Mouse (Mus musculus): Measurements from ENCODE around the gene Olfr794. TPM values are rescaled to one million over a fixed set of nuclear protein-coding genes. Genes with fewer than 3 reads are reported as not detected.

Gene Olfr794
- not detected for total RNA-seq (2021)

GRCm38 (mm10) chr10:129567355-129567754, at the start of gene Olfr794:
TSS of gene Olfr794 (plus strand) at chr10:129567655.
- no peak for DNase-seq
- intact Hi-C loops (cut with DNase I): no loop called here

- DNase-seq: no peak
- intact Hi-C loops (cut with DNase I): no loop called here
Measured at GRCm38 (mm10) chr10:129521492-129521891, 46.0 kb upstream of the Olfr794 start, which contains the start of gene Olfr791. TSS of gene Olfr791 (plus strand) at chr10:129521792.

- DNase-seq: no peak
- intact Hi-C loops (cut with DNase I): no loop called here
Measured at GRCm38 (mm10) chr10:129538862-129539261, 28.6 kb upstream of the Olfr794 start, which contains the start of gene Olfr792. TSS of gene Olfr792 (plus strand) at chr10:129539162.

- intact Hi-C loops (cut with DNase I): no loop called here
Measured at GRCm38 (mm10) chr10:129549354-129549753, 18.1 kb upstream of the Olfr794 start.

GRCm38 (mm10) chr10:129577066-129577465, 9.6 kb downstream of the Olfr794 start:
- intact Hi-C loops (cut with DNase I): no loop called here

More at GRCm38 (mm10) chr10:129549354-129549753, 18.1 kb upstream of the Olfr794 start:
- peak; percentile 6 for DNase-seq

GRCm38 (mm10) chr10:129612470-129612869, 45.0 kb downstream of the Olfr794 start, which contains the start of gene Olfr796:
TSS of gene Olfr796 (minus strand) at chr10:129612570.
- intact Hi-C loops (cut with DNase I): no loop called here
- no peak for DNase-seq

More at GRCm38 (mm10) chr10:129577066-129577465, 9.6 kb downstream of the Olfr794 start:
- DNase-seq: no peak

GRCm38 (mm10) chr10:129621724-129622123, 54.3 kb downstream of the Olfr794 start:
- DNase-seq: peak; percentile 1
- intact Hi-C loops (cut with DNase I): no loop called here

Small RNA genes lying within 50 kb of the gene (microRNA-seq; reads per million reads assigned to microRNA genes)
- not detected for gene Gm23252

Other genes with a start within 250 kb of the Olfr794 start
- not detected for gene Olfr780, start 249.5 kb upstream of the Olfr794 start, total RNA-seq (2021)
- gene Olfr781, start 238.8 kb upstream of the Olfr794 start, total RNA-seq (2021): not detected
- gene Olfr782, start 218.8 kb upstream of the Olfr794 start, total RNA-seq (2021): not detected
- under 1 TPM; 0.26 to 0.32 TPM for gene Olfr784, start 183.6 kb upstream of the Olfr794 start, total RNA-seq (2021)
- gene Olfr785, start 162.2 kb upstream of the Olfr794 start, total RNA-seq (2021): not detected
- not detected for gene Olfr786, start 140.3 kb upstream of the Olfr794 start, total RNA-seq (2021)
- gene Olfr787, start 105.8 kb upstream of the Olfr794 start, total RNA-seq (2021): not detected
- not detected for gene Olfr788, start 96.7 kb upstream of the Olfr794 start, total RNA-seq (2021)
- gene Olfr789, start 82.9 kb upstream of the Olfr794 start, total RNA-seq (2021): not detected
- not detected for gene Olfr790, start 69.2 kb upstream of the Olfr794 start, total RNA-seq (2021)
- gene Olfr791, start 45.9 kb upstream of the Olfr794 start, total RNA-seq (2021): not detected
- gene Olfr792, start 28.5 kb upstream of the Olfr794 start, total RNA-seq (2021): not detected
- not detected for gene Olfr796, start 44.9 kb downstream of the Olfr794 start, total RNA-seq (2021)
- not detected for gene Olfr798, start 60.3 kb downstream of the Olfr794 start, total RNA-seq (2021)
- not detected for gene Olfr799, start 69.8 kb downstream of the Olfr794 start, total RNA-seq (2021)
- not detected for gene Olfr800, start 90.0 kb downstream of the Olfr794 start, total RNA-seq (2021)
- gene Olfr801, start 106.2 kb downstream of the Olfr794 start, total RNA-seq (2021): not detected
- not detected for gene Olfr802, start 120.5 kb downstream of the Olfr794 start, total RNA-seq (2021)
- not detected for gene Olfr803, start 126.6 kb downstream of the Olfr794 start, total RNA-seq (2021)
- not detected for gene Olfr804, start 135.6 kb downstream of the Olfr794 start, total RNA-seq (2021)
- not detected for gene Olfr805, start 161.7 kb downstream of the Olfr794 start, total RNA-seq (2021)
- not detected for gene Olfr806, start 174.3 kb downstream of the Olfr794 start, total RNA-seq (2021)
- not detected for gene Olfr807, start 190.1 kb downstream of the Olfr794 start, total RNA-seq (2021)
- not detected for gene Olfr808, start 197.8 kb downstream of the Olfr794 start, total RNA-seq (2021)
- gene Olfr809, start 207.0 kb downstream of the Olfr794 start, total RNA-seq (2021): not detected
- gene Olfr810, start 227.3 kb downstream of the Olfr794 start, total RNA-seq (2021): not detected
- gene Olfr811, start 236.7 kb downstream of the Olfr794 start, total RNA-seq (2021): not detected

Data from left cerebral cortex, postnatal 4 days (tissue).